Mouse (Mus musculus) hindbrain, embryonic 11.5 days (tissue): Measurements from ENCODE around the gene Tbccd1. TPM values are rescaled to one million over a fixed set of nuclear protein-coding genes. Genes with fewer than 3 reads are reported as not detected.

Source experiments
- ATAC-seq: fragments of 200-750 bp; cut with Nextera tagmentation; 2 replicates; pipeline ENCODE4 v1.8.0; 2017; ENCODE audit warnings: mild to moderate bottlenecking, moderate TSS enrichment, moderate library complexity; ENCODE audit not compliant: low FRiP score
- DNase-seq: peaks from one replicate; pipeline ENCODE4 v3.0.0-alpha.2; 2015; ENCODE audit warnings: low spot score
- H3K27ac ChIP-seq: fragments of 300-500 bp; sonication (generic); 2 replicates; pipeline ENCODE4 v1.5.1; 2014; ENCODE audit warnings: mild to moderate bottlenecking, low read depth, low read length
- H3K27me3 ChIP-seq: fragments of 300-500 bp; sonication (generic); 2 replicates; pipeline ENCODE4 v1.6.1; 2014; ENCODE audit warnings: mild to moderate bottlenecking, low read length, moderate library complexity, mixed read lengths; ENCODE audit not compliant: control insufficient read depth, insufficient read depth
- H3K36me3 ChIP-seq: fragments of 300-500 bp; sonication (generic); 2 replicates; pipeline ENCODE4 v1.6.1; 2014; ENCODE audit warnings: mild to moderate bottlenecking, low read length, moderate library complexity, mixed read lengths; ENCODE audit not compliant: control insufficient read depth, insufficient read depth
- H3K4me1 ChIP-seq: fragments of 300-500 bp; sonication (generic); replicated peaks from 2 replicates; pipeline ENCODE4 v1.6.1; 2014; ENCODE audit warnings: low read length, mixed read lengths; ENCODE audit not compliant: control insufficient read depth, insufficient read depth
- H3K4me2 ChIP-seq: fragments of 300-500 bp; sonication (generic); replicated peaks from 2 replicates; pipeline ENCODE4 v1.6.1; 2014; ENCODE audit warnings: mild to moderate bottlenecking, low read depth, low read length
- H3K4me3 ChIP-seq: fragments of 300-500 bp; sonication (generic); 2 replicates; pipeline ENCODE4 v1.5.1; 2014; ENCODE audit warnings: low read depth, low read length
- H3K9ac ChIP-seq: fragments of 300-500 bp; sonication (generic); 2 replicates; pipeline ENCODE4 v1.6.1; 2014; ENCODE audit warnings: low read depth, low read length
- H3K9me3 ChIP-seq: fragments of 300-500 bp; sonication (generic); 2 replicates; pipeline ENCODE4 v1.6.1; 2016; ENCODE audit warnings: low read length; ENCODE audit not compliant: control insufficient read depth
- WGBS: fragments of 180-500 bp; shearing (Covaris S2); extraction: QIAGEN DNeasy Blood & Tissue Kit; methylation state at CpG from one replicate; pipeline ENCODE4 v1.1.7; 2014; 5-methylcytosine and 5-hydroxymethylcytosine counted together
- polyA plus RNA-seq: library from polyadenylated mRNA; unstranded; fragments of >200 nt; fragmentation: Nextera tagmentation; extraction: Ambion mirVana; gene quantifications from 2 replicates; pipeline ENCODE4 v1.2.1, GENCODE M21; 2014

Tbccd1 gene
- 33.6 and 36.1 TPM in 2 replicates for polyA plus RNA-seq

GRCm38 (mm10) chr16:22857431-22858113 is at the start of gene Tbccd1, which contains the start of gene Dnajb11:
Gene Tbccd1 (minus strand): TSS chr16:22857669.
Gene Dnajb11 (plus strand): TSS chr16:22857845.
- under 1% methylated on average over 62 of the region's 62 CpGs for WGBS
- Histone ChIP-seq H3K4me2 (peak within 1 kb of the TSS; percentile 83), H3K4me1 (peaks cover 6% of the 10 kb centered on the region), H3K9ac (peak within 1 kb of the TSS; percentile 72), H3K9me3 (no peaks in the 10 kb centered on the region), H3K4me3 (peak within 1 kb of the TSS; percentile 87), H3K27me3 (no peaks in the 10 kb centered on the region), H3K27ac (no peak within 1 kb of the TSS), H3K36me3 (no peaks in the 10 kb centered on the region)
- ATAC-seq: peak; percentile 100
- peak; percentile 98 for DNase-seq

GRCm38 (mm10) chr16:22901326-22901725 is 43.9 kb upstream of the Tbccd1 start:
- no peaks in the 10 kb centered on the region for H3K4me1 ChIP-seq
- ATAC-seq: no peak
- WGBS: 85% methylated on average over 3 of the region's 3 CpGs
- H3K36me3 ChIP-seq: no peaks in the 10 kb centered on the region
- H3K4me2 ChIP-seq: no peak overlapping the region
- no peak overlapping the region for H3K27ac ChIP-seq
- no peak overlapping the region for H3K4me3 ChIP-seq
- H3K9ac ChIP-seq: no peak overlapping the region
- no peaks in the 10 kb centered on the region for H3K9me3 ChIP-seq
- DNase-seq: no peak
- H3K27me3 ChIP-seq: no peaks in the 10 kb centered on the region

GRCm38 (mm10) chr16:22899866-22900570 is 42.5 kb upstream of the Tbccd1 start:
- ATAC-seq (no peak), DNase-seq (no peak)
- Histone ChIP-seq H3K36me3 (no peaks in the 10 kb centered on the region), H3K9me3 (no peaks in the 10 kb centered on the region), H3K4me1 (no peaks in the 10 kb centered on the region), H3K9ac (no peak overlapping the region), H3K27ac (no peak overlapping the region), H3K4me2 (no peak overlapping the region), H3K27me3 (no peaks in the 10 kb centered on the region), H3K4me3 (no peak overlapping the region)
- 83% methylated on average over 10 of the region's 10 CpGs for WGBS

- Histone ChIP-seq H3K9ac (no peak overlapping the region), H3K9me3 (no peaks in the 10 kb centered on the region), H3K27me3 (no peaks in the 10 kb centered on the region), H3K36me3 (no peaks in the 10 kb centered on the region), H3K4me1 (no peaks in the 10 kb centered on the region), H3K27ac (no peak overlapping the region), H3K4me2 (no peak overlapping the region), H3K4me3 (no peak overlapping the region)
- ATAC-seq (no peak), DNase-seq (no peak)
- 51% methylated on average over 5 of the region's 5 CpGs for WGBS
These were observed 41.9 kb upstream of the Tbccd1 start for GRCm38 (mm10) chr16:22899346-22899745.

GRCm38 (mm10) chr16:22896618-22897017 is 39.1 kb upstream of the Tbccd1 start:
- Histone ChIP-seq H3K9ac (no peak overlapping the region), H3K27ac (no peak overlapping the region), H3K36me3 (no peaks in the 10 kb centered on the region), H3K9me3 (no peaks in the 10 kb centered on the region), H3K4me1 (no peaks in the 10 kb centered on the region), H3K4me3 (no peak overlapping the region), H3K27me3 (no peaks in the 10 kb centered on the region), H3K4me2 (no peak overlapping the region)
- DNase-seq (no peak), ATAC-seq (no peak)
- WGBS: 84% methylated on average over 2 of the region's 2 CpGs

- no peaks in the 10 kb centered on the region for H3K9me3 ChIP-seq
- no peaks in the 10 kb centered on the region for H3K36me3 ChIP-seq
- no peak overlapping the region for H3K4me3 ChIP-seq
- H3K4me2 ChIP-seq: no peak overlapping the region
- H3K27me3 ChIP-seq: no peaks in the 10 kb centered on the region
- H3K4me1 ChIP-seq: no peaks in the 10 kb centered on the region
- ATAC-seq: no peak
- 69% methylated on average over 8 of the region's 8 CpGs for WGBS
- H3K9ac ChIP-seq: no peak overlapping the region
- DNase-seq: no peak
- no peak overlapping the region for H3K27ac ChIP-seq
These were observed 36.6 kb upstream of the Tbccd1 start for GRCm38 (mm10) chr16:22894095-22894494.

GRCm38 (mm10) chr16:22891733-22892154 is 34.3 kb upstream of the Tbccd1 start:
- H3K27ac ChIP-seq: no peak overlapping the region
- WGBS: 89% methylated on average over 8 of the region's 8 CpGs
- H3K4me3 ChIP-seq: no peak overlapping the region

GRCm38 (mm10) chr16:22890683-22891510 is 33.4 kb upstream of the Tbccd1 start, which contains the start of gene Ahsg:
Gene Ahsg (plus strand): TSS chr16:22891277.
- Histone ChIP-seq H3K4me3 (no peak within 1 kb of the TSS), H3K27me3 (no peaks in the 10 kb centered on the region), H3K9ac (no peak within 1 kb of the TSS), H3K4me2 (no peak within 1 kb of the TSS), H3K27ac (no peak within 1 kb of the TSS), H3K36me3 (no peaks in the 10 kb centered on the region), H3K9me3 (no peaks in the 10 kb centered on the region), H3K4me1 (no peaks in the 10 kb centered on the region)
- DNase-seq (no peak), ATAC-seq (no peak)
- WGBS: 88% methylated on average over 11 of the region's 11 CpGs

More at GRCm38 (mm10) chr16:22891733-22892154, 34.3 kb upstream of the Tbccd1 start:
- Histone ChIP-seq H3K27me3 (no peaks in the 10 kb centered on the region), H3K4me1 (no peaks in the 10 kb centered on the region), H3K36me3 (no peaks in the 10 kb centered on the region), H3K9ac (no peak overlapping the region), H3K4me2 (no peak overlapping the region), H3K9me3 (no peaks in the 10 kb centered on the region)
- DNase-seq (no peak), ATAC-seq (no peak)
